Comparison of ENCODE assay signal across 9 mouse cellular contexts in genomic region chr3:52198751-52199738, GRCm38 (mm10).
DNase-seq lines count a peak whose midpoint lies in the region; ATAC-seq and TF ChIP-seq lines count a peak whose summit lies in the region.
"Had no signal": no experiment of that assay in that cellular context is flagged by ENCODE, and none has a peak within 500 bp of the region (broad histone marks: within the 10 kb centered on the region; RNA-seq: fewer than 3 reads in every experiment).

No protein-coding gene starts in this region.

- no peak for ATAC-seq in forebrain, embryonic 11.5 days (replicated peaks; ENCODE audit: low FRiP score)
- ATAC-seq in forebrain, embryonic 12.5 days (ENCODE audit: low FRiP score): no peak
- peak; percentile 42 for ATAC-seq in CD4-positive, CD25-positive, alpha-beta regulatory T cell, adult 4 months
- ATAC-seq in embryonic facial prominence, embryonic 14.5 days (ENCODE audit: low read depth): no peak

- H3K9ac ChIP-seq in forebrain, embryonic 11.5 days (ENCODE audit: low read length): no peak overlapping the region
- no peak overlapping the region for H3K9ac ChIP-seq in forebrain, embryonic 12.5 days
- no peak overlapping the region for H3K9ac ChIP-seq in embryonic facial prominence, embryonic 14.5 days (ENCODE audit: low read depth, low read length)

- H3K9me3 ChIP-seq in forebrain, embryonic 11.5 days (ENCODE audit: control insufficient read depth, low read length): no peaks in the 10 kb centered on the region
- H3K9me3 ChIP-seq in forebrain, embryonic 12.5 days: no peaks in the 10 kb centered on the region
- no peaks in the 10 kb centered on the region for H3K9me3 ChIP-seq in embryonic facial prominence, embryonic 14.5 days (ENCODE audit: control insufficient read depth, low read length)
- H3K9me3 ChIP-seq: G1E had no signal

- peaks cover 9% of the 10 kb centered on the region for H3K4me1 ChIP-seq in forebrain, embryonic 11.5 days (replicated peaks; ENCODE audit: control insufficient read depth, insufficient read depth, low read length)
- H3K4me1 ChIP-seq in forebrain, embryonic 12.5 days: peaks cover 10% of the 10 kb centered on the region
- peaks cover 4% of the 10 kb centered on the region; the same call in 1 of the 2 replicates for H3K4me1 ChIP-seq in embryonic facial prominence, embryonic 14.5 days (ENCODE audit: control insufficient read depth, insufficient read depth, low read length)
- H3K4me1 ChIP-seq in kidney, adult 2 months (ENCODE audit: control insufficient read depth, insufficient read depth, low read length): no peaks in the 10 kb centered on the region; the same call in 1 of the 2 replicates

- TF ChIP-seq POLR2A in kidney, adult 2 months (IDR thresholded peaks at IDR 0.05; ENCODE audit: low read depth, low read length): no peak

- H3K27ac ChIP-seq in forebrain, embryonic 11.5 days (ENCODE audit: low read depth, low read length): no peak overlapping the region
- no peak overlapping the region for H3K27ac ChIP-seq in forebrain, embryonic 12.5 days
- 0 out of 2 replicates have a peak overlapping the region, but pooled peaks have one; percentile 21 for H3K27ac ChIP-seq in embryonic facial prominence, embryonic 14.5 days (replicated peaks; ENCODE audit: low read depth, low read length)
- H3K27ac ChIP-seq in kidney, adult 2 months (ENCODE audit: insufficient read depth, low read depth, low read length): no peak overlapping the region

- H3K36me3 ChIP-seq in forebrain, embryonic 11.5 days (ENCODE audit: control insufficient read depth, insufficient read depth, low read length): no peaks in the 10 kb centered on the region
- H3K36me3 ChIP-seq in forebrain, embryonic 12.5 days (replicated peaks): no peaks in the 10 kb centered on the region
- H3K36me3 ChIP-seq in embryonic facial prominence, embryonic 14.5 days (ENCODE audit: control insufficient read depth, insufficient read depth, low read length): no peaks in the 10 kb centered on the region
- H3K36me3 ChIP-seq in kidney, adult 2 months (ENCODE audit: control insufficient read depth, insufficient read depth, low read length): no peaks in the 10 kb centered on the region
- H3K36me3 ChIP-seq: G1E had no signal

- DNase-seq in forebrain, embryonic 11.5 days (ENCODE audit: low spot score): peak; percentile 48
- DNase-seq in embryonic facial prominence, embryonic 14.5 days (ENCODE audit: low spot score): peak; percentile 58
- peak; percentile 46 for DNase-seq in kidney, adult 2 months
- DNase-seq in lung, postnatal 25 days (ENCODE audit: low spot score): peak; percentile 24
- DNase-seq in urinary bladder, postnatal 25 days (ENCODE audit: low spot score): peak; percentile 45
- no peak for DNase-seq in ovary, adult 18-20 months (ENCODE audit: low spot score)

- WGBS in forebrain, embryonic 11.5 days: 86% methylated on average over 17 of the region's 17 CpGs
- WGBS in forebrain, embryonic 12.5 days: 81% methylated on average over 17 of the region's 17 CpGs
- WGBS in embryonic facial prominence, embryonic 14.5 days: 48% methylated on average over 17 of the region's 17 CpGs
- 46% methylated on average over 17 of the region's 17 CpGs for WGBS in kidney, adult 2 months

- H3K4me2 ChIP-seq in forebrain, embryonic 11.5 days (ENCODE audit: low read depth, low read length, severe bottlenecking): no peak overlapping the region
- H3K4me2 ChIP-seq in forebrain, embryonic 12.5 days: no peak overlapping the region
- peak overlapping the region; percentile 25; the same call in 1 of the 2 replicates for H3K4me2 ChIP-seq in embryonic facial prominence, embryonic 14.5 days (ENCODE audit: low read depth, low read length)

- no peaks in the 10 kb centered on the region for H3K27me3 ChIP-seq in forebrain, embryonic 11.5 days (ENCODE audit: control insufficient read depth, insufficient read depth, low read length)
- peaks cover 3% of the 10 kb centered on the region; the same call in 1 of the 2 replicates for H3K27me3 ChIP-seq in forebrain, embryonic 12.5 days
- no peaks in the 10 kb centered on the region for H3K27me3 ChIP-seq in embryonic facial prominence, embryonic 14.5 days (replicated peaks; ENCODE audit: control insufficient read depth, insufficient read depth, low read length)
- H3K27me3 ChIP-seq in kidney, adult 2 months (replicated peaks; ENCODE audit: control insufficient read depth, insufficient read depth, low read length): no peaks in the 10 kb centered on the region

- no peak overlapping the region for H3K4me3 ChIP-seq in forebrain, embryonic 11.5 days (ENCODE audit: low read depth, low read length)
- H3K4me3 ChIP-seq in forebrain, embryonic 12.5 days (replicated peaks): no peak overlapping the region
- H3K4me3 ChIP-seq in embryonic facial prominence, embryonic 14.5 days (ENCODE audit: low read depth, low read length): no peak overlapping the region
- no peak overlapping the region for H3K4me3 ChIP-seq in kidney, adult 2 months (ENCODE audit: insufficient read depth, low read depth, low read length)

- 0 out of 2 replicates have a peak, but pooled peaks have one; percentile 15 for TF ChIP-seq CTCF in kidney, adult 2 months (conservative IDR thresholded peaks at IDR 0.05; ENCODE audit: insufficient read depth, insufficient read length, low read depth, low read length)
